Mouse (Mus musculus) MEL (cell line): ENCODE measurements around the gene Olfr237-ps1. TPM values are rescaled to one million over a fixed set of nuclear protein-coding genes. Genes with fewer than 3 reads are reported as not detected.
"Not testable (repeated sequence)": the region's sequence is repeated elsewhere in the genome, so short reads cannot be mapped to it uniquely, and the experiment has no call there.

Experiments
- DNase-seq: peaks from one replicate; pipeline ENCODE4 v3.0.0; 2011; ENCODE audit warnings: low read depth, low spot score
- H3K27ac ChIP-seq: 2 replicates; pipeline ENCODE4 v1.5.1; 2012; ENCODE audit warnings: low read depth, mild to moderate bottlenecking, control low read depth, low read length, moderate library complexity; ENCODE audit not compliant: control insufficient read depth
- H3K27me3 ChIP-seq, 2 experiments: fragments of 150-350 bp in 1 of 2; sonication (generic) in 1 of 2; 2 replicates each; pipeline ENCODE4 v1.6.1; 2012; ENCODE audit warnings: low read length in 2 of 2, mild to moderate bottlenecking in 2 of 2, improper control_type of control experiment in 1 of 2, moderate library complexity in 1 of 2; ENCODE audit not compliant: insufficient read depth in 2 of 2, control insufficient read depth in 1 of 2
- H3K36me3 ChIP-seq, 2 experiments: 2 replicates each; pipeline ENCODE4 v1.6.1; 2012 to 2014; ENCODE audit warnings: low read length in 2 of 2, improper control_type of control experiment in 1 of 2, inconsistent platforms in 1 of 2, mild to moderate bottlenecking in 1 of 2; ENCODE audit not compliant: insufficient read depth in 2 of 2, control insufficient read depth in 1 of 2
- H3K4me1 ChIP-seq, 2 experiments: fragments of 150-350 bp in 1 of 2; sonication (generic) in 1 of 2; 2 replicates each; pipeline ENCODE4 v1.6.1; 2012; ENCODE audit warnings: low read length in 2 of 2, improper control_type of control experiment in 1 of 2, mild to moderate bottlenecking in 1 of 2; ENCODE audit not compliant: insufficient read depth in 2 of 2, control insufficient read depth in 1 of 2
- H3K4me3 ChIP-seq, 2 experiments: fragments of 150-350 bp in 1 of 2; sonication (generic) in 1 of 2; 2 replicates each; pipeline ENCODE4 v1.5.1; 2012; ENCODE audit warnings: low read depth in 2 of 2, low read length in 2 of 2, mild to moderate bottlenecking in 2 of 2, moderate library complexity in 2 of 2, control low read depth in 1 of 2, improper control_type of control experiment in 1 of 2; ENCODE audit not compliant: control insufficient read depth in 1 of 2, insufficient read depth in 1 of 2
- H3K79me2 ChIP-seq: 2 replicates; pipeline ENCODE4 v1.6.1; 2012; ENCODE audit warnings: mild to moderate bottlenecking, low read length, moderate library complexity; ENCODE audit not compliant: control insufficient read depth, poor library complexity, insufficient read depth
- H3K9ac ChIP-seq: 2 replicates; pipeline ENCODE4 v1.6.1; 2012; ENCODE audit warnings: low read depth, mild to moderate bottlenecking, control low read depth, low read length, moderate library complexity; ENCODE audit not compliant: control insufficient read depth, poor library complexity, severe bottlenecking
- H3K9me3 ChIP-seq: fragments of 150-350 bp; sonication (generic); replicated peaks from 2 replicates; pipeline ENCODE4 v1.6.1; 2012; ENCODE audit warnings: mild to moderate bottlenecking, low read length, improper control_type of control experiment, moderate library complexity; ENCODE audit not compliant: insufficient read depth
- CHD1 ChIP-seq: IDR thresholded peaks from 2 replicates; pipeline ENCODE4 v1.6.1; 2012; ENCODE audit warnings: low read depth, mild to moderate bottlenecking, inconsistent platforms, low read length, improper control_type of control experiment
- EP300 ChIP-seq, 2 experiments: IDR thresholded peaks; 2 replicates each; pipeline ENCODE4 v1.6.1; 2011; ENCODE audit warnings: improper control_type of control experiment in 2 of 2, low read length in 2 of 2, low read depth in 1 of 2, mild to moderate bottlenecking in 1 of 2
- JUND ChIP-seq: IDR thresholded peaks from 2 replicates; pipeline ENCODE4 v1.6.1; 2011; ENCODE audit warnings: low read depth, mild to moderate bottlenecking, improper control_type of control experiment, low read length
- KAT2A ChIP-seq: conservative IDR thresholded peaks from 2 replicates; pipeline ENCODE4 v1.6.1; 2012; ENCODE audit warnings: low read depth, low read length, improper control_type of control experiment, inconsistent platforms
- MAX ChIP-seq: IDR thresholded peaks from 2 replicates; pipeline ENCODE4 v1.6.1; 2011; ENCODE audit warnings: low read length, improper control_type of control experiment
- MAZ ChIP-seq: IDR thresholded peaks from 2 replicates; pipeline ENCODE4 v1.6.1; 2012; ENCODE audit warnings: low read depth, mild to moderate bottlenecking, inconsistent platforms, low read length, improper control_type of control experiment
- MYB ChIP-seq: IDR thresholded peaks from 2 replicates; pipeline ENCODE4 v1.6.1; 2011; ENCODE audit warnings: mild to moderate bottlenecking, low read depth, low read length, improper control_type of control experiment
- NELFE ChIP-seq: IDR thresholded peaks from 2 replicates; pipeline ENCODE4 v1.6.1; 2011; ENCODE audit warnings: low read depth, low read length, improper control_type of control experiment
- POLR2A ChIP-seq, 2 experiments: IDR thresholded peaks; 2 replicates each; pipeline ENCODE4 v1.6.1; 2011 to 2012; ENCODE audit warnings: low read length in 2 of 2, mild to moderate bottlenecking in 2 of 2, control low read depth in 1 of 2, improper control_type of control experiment in 1 of 2, low read depth in 1 of 2, moderate library complexity in 1 of 2; ENCODE audit not compliant: control insufficient read depth in 1 of 2, insufficient read depth in 1 of 2, poor library complexity in 1 of 2
- TAL1 ChIP-seq: IDR thresholded peaks from 2 replicates; pipeline ENCODE4 v1.6.1; 2012; ENCODE audit warnings: mild to moderate bottlenecking, inconsistent platforms, low read length, moderate library complexity, mixed read lengths
- TBP ChIP-seq: IDR thresholded peaks from 2 replicates; pipeline ENCODE4 v1.8.0; 2011; ENCODE audit warnings: low read depth, low read length, improper control_type of control experiment
- TCF12 ChIP-seq: IDR thresholded peaks from 2 replicates; pipeline ENCODE4 v1.6.1; 2014; ENCODE audit warnings: low read depth, mild to moderate bottlenecking, inconsistent platforms, low read length, improper control_type of control experiment, moderate library complexity
- USF1 ChIP-seq: IDR thresholded peaks from 2 replicates; pipeline ENCODE4 v1.6.1; 2014; ENCODE audit warnings: low read depth, mild to moderate bottlenecking, inconsistent platforms, low read length, improper control_type of control experiment, moderate library complexity
- ZKSCAN1 ChIP-seq: IDR thresholded peaks from 2 replicates; pipeline ENCODE4 v1.6.1; 2012; ENCODE audit warnings: low read depth, mild to moderate bottlenecking, inconsistent platforms, low read length, improper control_type of control experiment, moderate library complexity
- polyA plus RNA-seq, 2 experiments: library from polyadenylated mRNA; stranded (reverse) in 1 of 2; unstranded in 1 of 2; fragments of >175 nt in 1 of 2; fragments of >200 nt in 1 of 2; gene quantifications; 2 replicates each; pipeline versions ENCODE4 v1.2.1 to v1.2.4; 2012; ENCODE audit warnings: low replicate concordance in 2 of 2, low read depth in 1 of 2; ENCODE audit not compliant: insufficient read length in 2 of 2, insufficient read depth in 1 of 2, missing spikeins in 1 of 2
- total RNA-seq: library from RNA; depleted of rRNA; stranded (reverse); fragments of 300-350 nt; gene quantifications from 2 replicates; pipeline ENCODE4 v1.2.3, GENCODE M21; 2012; rRNA removed

The Olfr237-ps1 gene
- total RNA-seq (not detected in 2 replicates), polyA plus RNA-seq (not detected)

DNA sequence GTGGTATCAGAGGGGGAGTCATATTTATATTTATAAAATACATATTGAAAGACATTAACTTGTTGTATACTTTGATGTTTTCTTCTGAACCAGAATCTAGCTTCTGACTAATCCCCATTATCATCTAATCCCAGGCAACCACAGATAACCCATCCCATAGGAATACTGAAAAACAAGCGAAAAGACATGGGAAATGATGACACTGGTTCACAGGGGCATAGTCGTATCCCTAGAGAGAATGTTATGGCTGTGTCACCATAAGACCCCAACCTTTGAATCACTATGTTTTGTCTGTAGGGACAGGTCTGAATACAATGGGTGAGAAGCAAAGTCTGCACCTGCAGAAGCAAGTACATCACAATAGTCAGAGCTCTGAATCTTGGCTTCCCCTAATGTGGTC is at the start of gene Olfr237-ps1:
Olfr237-ps1 (plus strand) TSS at position 301 of the 400 bp plus-strand sequence.
- H3K4me1 ChIP-seq, H3K36me3 ChIP-seq, H3K9me3 ChIP-seq, H3K79me2 ChIP-seq, H3K9ac ChIP-seq, H3K4me3 ChIP-seq, DNase-seq, H3K27ac ChIP-seq, H3K27me3 ChIP-seq: not testable (repeated sequence)

DNA sequence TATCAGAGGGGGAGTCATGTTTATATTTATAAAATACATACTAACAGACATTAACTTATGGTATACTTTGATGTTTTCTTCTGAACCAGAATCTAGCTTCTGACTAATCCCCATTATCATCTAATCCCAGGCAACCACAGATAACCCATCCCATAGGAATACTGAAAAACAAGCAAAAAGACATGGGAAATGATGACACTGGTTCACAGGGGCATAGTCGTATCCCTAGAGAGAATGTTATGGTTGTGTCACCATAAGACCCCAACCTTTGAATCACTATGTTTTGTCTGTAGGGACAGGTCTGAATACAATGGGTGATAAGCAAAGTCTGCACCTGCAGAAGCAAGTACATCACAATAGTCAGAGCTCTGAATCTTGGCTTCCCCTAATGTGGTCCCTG is 40.3 kb upstream of the Olfr237-ps1 start, which contains the start of gene Olfr441:
Olfr441 (plus strand) TSS at position 301 of the 400 bp plus-strand sequence.
- not testable (repeated sequence) for H3K27ac ChIP-seq

DNA sequence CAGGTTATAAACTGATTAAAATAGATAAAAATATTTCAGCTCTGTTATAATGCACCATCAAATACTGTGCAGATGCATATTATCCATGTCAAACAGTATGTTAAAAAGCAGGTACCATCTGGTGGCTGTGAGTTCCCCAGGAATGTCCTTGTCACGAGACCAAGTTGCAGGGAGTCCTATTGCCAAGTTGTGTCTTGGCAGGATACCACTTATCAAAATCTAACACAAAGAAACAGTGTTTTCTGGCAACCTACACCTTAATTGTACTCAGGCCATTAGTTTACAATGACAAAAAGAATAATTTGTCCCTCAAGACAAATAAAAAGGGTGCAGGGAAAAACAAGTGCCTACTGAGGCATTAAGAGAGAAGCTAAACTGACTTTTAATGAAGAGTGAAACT is 13.1 kb downstream of the Olfr237-ps1 start:
- no peaks in the 10 kb centered on the region for H3K27me3 ChIP-seq
- no peaks in the 10 kb centered on the region for H3K9me3 ChIP-seq
- H3K4me1 ChIP-seq: no peaks in the 10 kb centered on the region
- no peak for TF ChIP-seq ZKSCAN1
- TF ChIP-seq TAL1: no peak
- TF ChIP-seq NELFE: no peak
- TF ChIP-seq JUND: no peak
- TF ChIP-seq KAT2A: no peak
- TF ChIP-seq MAZ: no peak
- TF ChIP-seq TCF12: no peak
- no peaks in the 10 kb centered on the region for H3K36me3 ChIP-seq
- H3K9ac ChIP-seq: no peak overlapping the region
- no peak overlapping the region for H3K4me3 ChIP-seq
- H3K79me2 ChIP-seq: no peaks in the 10 kb centered on the region
- no peak for DNase-seq
- H3K27ac ChIP-seq: no peak overlapping the region

More for the DNA sequence above, 40.3 kb upstream of the Olfr237-ps1 start, which contains the start of gene Olfr441:
- H3K4me1 ChIP-seq, H3K36me3 ChIP-seq, H3K4me3 ChIP-seq, H3K9ac ChIP-seq, DNase-seq, H3K27me3 ChIP-seq, H3K9me3 ChIP-seq, H3K79me2 ChIP-seq: not testable (repeated sequence)

DNA sequence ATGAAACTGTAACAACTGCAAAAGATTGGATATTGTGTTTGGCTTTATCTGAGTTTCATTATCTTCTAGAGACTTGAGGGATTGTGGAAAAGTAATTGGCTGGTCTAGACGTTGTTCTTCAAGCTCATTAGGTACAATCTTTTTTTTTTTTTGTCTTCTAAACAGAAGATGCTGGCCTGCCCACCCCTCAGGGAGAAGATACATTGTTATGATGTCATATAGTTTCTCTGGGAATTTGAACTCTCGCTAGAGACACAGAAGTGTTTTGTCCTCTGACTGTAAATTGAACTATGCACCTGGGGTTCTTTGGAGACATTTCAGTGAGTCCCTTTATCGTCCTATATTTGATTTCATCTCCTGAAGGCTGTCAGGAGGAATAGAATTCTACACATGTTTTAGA is 16.6 kb downstream of the Olfr237-ps1 start, which contains the start of gene Olfr437:
Olfr437 (plus strand) TSS at position 301 of the 400 bp plus-strand sequence.
- Histone ChIP-seq H3K4me1 (no peaks in the 10 kb centered on the region), H3K79me2 (no peaks in the 10 kb centered on the region), H3K27me3 (no peaks in the 10 kb centered on the region), H3K27ac (no peak within 1 kb of the TSS), H3K9me3 (no peaks in the 10 kb centered on the region), H3K9ac (no peak within 1 kb of the TSS), H3K4me3 (no peak within 1 kb of the TSS), H3K36me3 (no peaks in the 10 kb centered on the region)
- TF ChIP-seq NELFE (no peak), MYB (no peak), TBP (no peak), CHD1 (no peak), MAX (no peak), USF1 (no peak), POLR2A (IDR thresholded peaks at IDR 0.05; ENCODE audit: control insufficient read depth in 1 of 2, insufficient read depth in 1 of 2, low read depth in 1 of 2, low read length in 2 of 2, poor library complexity in 1 of 2) (no peak), EP300 (IDR thresholded peaks at IDR 0.05; ENCODE audit: low read depth in 1 of 2, low read length in 2 of 2) (no peak)
- DNase-seq: no peak
